In genomic region chr4:32291406-32291805, GRCm38 (mm10) we compare ENCODE assay signal across 16 mouse cellular contexts. TPM values are rescaled to one million over a fixed set of nuclear protein-coding genes. Genes with fewer than 3 reads are reported as not detected.
A peak's percentile ranks its signal among the peaks of the same experiment; 100 is the strongest.
DNase-seq lines count a peak whose midpoint lies in the region; ATAC-seq and TF ChIP-seq lines count a peak whose summit lies in the region.
"Had no signal": no experiment of that assay in that cellular context is flagged by ENCODE, and none has a peak within 500 bp of the region (broad histone marks: within the 10 kb centered on the region; RNA-seq: fewer than 3 reads in every experiment).

No protein-coding gene starts in this region.

- WGBS in lung, embryonic 16.5 days: 43% methylated on average over 4 of the region's 4 CpGs
- 51% methylated on average over 4 of the region's 4 CpGs for WGBS in lung, adult 2 months

- no peak overlapping the region for H3K27ac ChIP-seq in lung, embryonic 16.5 days (ENCODE audit: low read length)
- H3K27ac ChIP-seq: heart, adult 2 months; hindbrain, embryonic 12.5 days; macrophage had no signal

- peak; percentile 48; the same call in 1 of the 2 replicates for ATAC-seq in lung, embryonic 16.5 days (ENCODE audit: low read depth)
- ATAC-seq in common myeloid progenitor, adult 5-6 weeks (replicated peaks; ENCODE audit: low read depth, poor library complexity, severe bottlenecking): peak; percentile 24; the same call in 1 of the 2 replicates

- no peak overlapping the region for H3K9ac ChIP-seq in lung, embryonic 16.5 days (ENCODE audit: low read length)
- H3K9ac ChIP-seq: hindbrain, embryonic 12.5 days had no signal

- H3K36me3 ChIP-seq in lung, embryonic 16.5 days (ENCODE audit: control insufficient read depth, insufficient read depth, low read length): no peaks in the 10 kb centered on the region
- H3K36me3 ChIP-seq: hindbrain, embryonic 12.5 days had no signal

- H3K9me3 ChIP-seq in lung, embryonic 16.5 days (ENCODE audit: control insufficient read depth, low read length): no peaks in the 10 kb centered on the region
- H3K9me3 ChIP-seq: hindbrain, embryonic 12.5 days; limb, embryonic 10.5 days had no signal

- peaks cover 51% of the 10 kb centered on the region for H3K4me1 ChIP-seq in lung, embryonic 16.5 days (replicated peaks; ENCODE audit: control insufficient read depth, insufficient read depth, low read length)
- peaks cover 26% of the 10 kb centered on the region for H3K4me1 ChIP-seq in lung, adult 2 months (ENCODE audit: control insufficient read depth, insufficient read depth, low read length)

- H3K27me3 ChIP-seq in lung, embryonic 16.5 days (ENCODE audit: control insufficient read depth, insufficient read depth, low read depth, low read length): no peaks in the 10 kb centered on the region
- H3K27me3 ChIP-seq: hindbrain, embryonic 12.5 days had no signal

- TF ChIP-seq POLR2A in lung, adult 2 months (IDR thresholded peaks at IDR 0.05; ENCODE audit: borderline replicate concordance, extremely low read depth, low read depth, low read length): no peak

- H3K4me3 ChIP-seq in lung, embryonic 16.5 days (ENCODE audit: low read length): no peak overlapping the region
- H3K4me3 ChIP-seq in lung, adult 2 months (replicated peaks; ENCODE audit: extremely low read depth, low read depth, low read length): no peak overlapping the region
- H3K4me3 ChIP-seq: heart, adult 2 months; hindbrain, embryonic 12.5 days; limb, embryonic 10.5 days had no signal

- H3K4me2 ChIP-seq in lung, embryonic 16.5 days (ENCODE audit: low read depth, low read length): no peak overlapping the region
- H3K4me2 ChIP-seq: hindbrain, embryonic 12.5 days had no signal

- DNase-seq in heart, adult 11 months: peak; percentile 85
- no peak for DNase-seq in heart, adult 18-20 months
- no peak for DNase-seq in lung, adult 2 months
- peak; percentile 46 for DNase-seq in thymus, postnatal 25 days
- no peak for DNase-seq in layer of hippocampus, adult 9-10 months (ENCODE audit: low spot score)
- DNase-seq in layer of hippocampus, adult 9-11 months: no peak
- DNase-seq: cerebellum, adult 2 months; embryo, embryonic 11 days; heart, adult 2 months; kidney, adult 9 months had no signal

- no peak for TF ChIP-seq CTCF in lung, adult 2 months (IDR thresholded peaks at IDR 0.05; ENCODE audit: insufficient read depth, low read length)

RNA-seq across cellular contexts. Expression of gene Bach2, which starts 52.8 kb away (rescaled TPM):
- total RNA-seq in heart, adult 18-20 months (2021): 1 to 10 TPM; 4.2 to 6.2 TPM
- polyA plus RNA-seq in lung, embryonic 16.5 days (2015; fragmentation: Nextera tagmentation; extraction: Ambion mirVana): 6.7 and 7.7 TPM in 2 replicates
- 3.8 and 7.5 TPM in 2 replicates for polyA plus RNA-seq in lung, adult 2 months (2012; rRNA removed)
- total RNA-seq in common myeloid progenitor, adult 5-6 weeks (2017): 1.6 and 8.9 TPM in 2 replicates
- total RNA-seq: MEL had no signal

Comparison
In these comparisons a context has a peak if more than half of its experiments do, and no peak if none do; other contexts are left out.
1. DNase-seq: peak in heart, adult 11 months (single experiment) and thymus, postnatal 25 days (single experiment); none in heart, adult 18-20 months (0 of 2), lung, adult 2 months (single experiment), layer of hippocampus, adult 9-10 months (single experiment) and layer of hippocampus, adult 9-11 months (single experiment).